Mouse (Mus musculus) kidney, adult 2 months (tissue): ENCODE data around the gene Drd1.

Experiments
- CTCF ChIP-seq: fragments of 200-500 bp; conservative IDR thresholded peaks from 2 replicates; pipeline ENCODE4 v1.5.1; 2011; ENCODE audit warnings: low read depth, mild to moderate bottlenecking, control low read depth, low read length, moderate library complexity, mixed read lengths; ENCODE audit not compliant: insufficient read depth, insufficient read length
- POLR2A ChIP-seq: fragments of 200-500 bp; IDR thresholded peaks from one replicate; pipeline ENCODE4 v1.6.1; 2011; ENCODE audit warnings: low read depth, low read length, control low read depth

GRCm38 (mm10) chr13:54103866-54104265 lies 48.4 kb upstream of the Drd1 start:
- no peak for TF ChIP-seq CTCF
- TF ChIP-seq POLR2A = no peak
